Mouse (Mus musculus): ENCODE data around the gene Zscan22.
"Not testable (repeated sequence)": the region's sequence is repeated elsewhere in the genome, so short reads cannot be mapped to it uniquely, and the experiment has no call there.

Gene Zscan22

GRCm38 (mm10) chr7:12897655-12898410 lies at the start of gene Zscan22:
Zscan22 (plus strand) TSS chr7:12897815.
- peak; percentile 98 for DNase-seq (ENCODE audit: low read depth, low spot score)

- peak; percentile 71 for DNase-seq (ENCODE audit: low read depth, low spot score)
Observed at GRCm38 (mm10) chr7:12874301-12874700, 23.3 kb upstream of the Zscan22 start.

GRCm38 (mm10) chr7:12880036-12880435 lies 17.6 kb upstream of the Zscan22 start:
- DNase-seq (ENCODE audit: low read depth, low spot score), result no peak

GRCm38 (mm10) chr7:12880497-12880896 lies 17.1 kb upstream of the Zscan22 start:
- not testable (repeated sequence) for DNase-seq (ENCODE audit: low read depth, low spot score)

GRCm38 (mm10) chr7:12880911-12881660 lies 16.5 kb upstream of the Zscan22 start, which contains the start of gene Zfp128:
Zfp128 (plus strand) TSS chr7:12881177.
- DNase-seq (ENCODE audit: low read depth, low spot score), result peak; percentile 96

- DNase-seq (ENCODE audit: low read depth, low spot score), result no peak
Observed at GRCm38 (mm10) chr7:12886563-12887266, 10.9 kb upstream of the Zscan22 start.

GRCm38 (mm10) chr7:12887585-12887984 lies 10.0 kb upstream of the Zscan22 start:
- DNase-seq (ENCODE audit: low read depth, low spot score), result no peak

GRCm38 (mm10) chr7:12890928-12891327 lies 6.7 kb upstream of the Zscan22 start:
- no peak for DNase-seq (ENCODE audit: low read depth, low spot score)

- no peak for DNase-seq (ENCODE audit: low read depth, low spot score)
Observed at GRCm38 (mm10) chr7:12891334-12891733, 6.3 kb upstream of the Zscan22 start.

- DNase-seq (ENCODE audit: low read depth, low spot score), result no peak
Observed at GRCm38 (mm10) chr7:12901517-12901916, 3.9 kb downstream of the Zscan22 start.

- DNase-seq (ENCODE audit: low read depth, low spot score), result peak; percentile 89
Observed at GRCm38 (mm10) chr7:12903623-12904022, 6.0 kb downstream of the Zscan22 start.

GRCm38 (mm10) chr7:12905146-12905545 lies 7.5 kb downstream of the Zscan22 start:
- DNase-seq (ENCODE audit: low read depth, low spot score), result no peak

- DNase-seq (ENCODE audit: low read depth, low spot score), result peak; percentile 66
Observed at GRCm38 (mm10) chr7:12909498-12909962, 11.9 kb downstream of the Zscan22 start.

- DNase-seq (ENCODE audit: low read depth, low spot score), result peak; percentile 87
Observed at GRCm38 (mm10) chr7:12910181-12910668, 12.6 kb downstream of the Zscan22 start.

GRCm38 (mm10) chr7:12913556-12913955 lies 15.9 kb downstream of the Zscan22 start:
- peak; percentile 53 for DNase-seq (ENCODE audit: low read depth, low spot score)

- DNase-seq (ENCODE audit: low read depth, low spot score), result not testable (repeated sequence)
Observed at GRCm38 (mm10) chr7:12920495-12920894, 22.9 kb downstream of the Zscan22 start.

GRCm38 (mm10) chr7:12921318-12921704 lies 23.7 kb downstream of the Zscan22 start:
- DNase-seq (ENCODE audit: low read depth, low spot score), result no peak

- DNase-seq (ENCODE audit: low read depth, low spot score), result peak; percentile 100
Observed at GRCm38 (mm10) chr7:12921705-12922465, 24.3 kb downstream of the Zscan22 start, which contains the start of gene Rps5. Rps5 (plus strand) TSS chr7:12922290.

- DNase-seq (ENCODE audit: low read depth, low spot score), result no peak
Observed at GRCm38 (mm10) chr7:12922729-12923128, 25.1 kb downstream of the Zscan22 start.

- DNase-seq (ENCODE audit: low read depth, low spot score), result no peak
Observed at GRCm38 (mm10) chr7:12926316-12926715, 28.7 kb downstream of the Zscan22 start.

GRCm38 (mm10) chr7:12927191-12927680 lies 29.6 kb downstream of the Zscan22 start, which contains the start of gene Rnf225:
Rnf225 (plus strand) TSS chr7:12927416.
- DNase-seq (ENCODE audit: low read depth, low spot score), result peak; percentile 92

Data from R1 (cell line).